Mouse (Mus musculus): Measurements from ENCODE around the gene Thap12.

- TF ChIP-seq CTCF (IDR thresholded peaks at IDR 0.05; ENCODE audit: low read depth, low read length) (no peak), POLR2A (IDR thresholded peaks at IDR 0.05; ENCODE audit: insufficient read depth, low read length) (no peak), EP300 (IDR thresholded peaks at IDR 0.05; ENCODE audit: insufficient read depth, low read depth, low read length) (no peak)
Measured at GRCm38 (mm10) chr7:98725686-98726195, 22.8 kb downstream of the Thap12 start.
